Mouse (Mus musculus): ENCODE measurements around the gene Nod2.
"Not testable (repeated sequence)": the region's sequence is repeated elsewhere in the genome, so short reads cannot be mapped to it uniquely, and the experiment has no call there.

The Nod2 gene

GRCm38 (mm10) chr8:88633343-88633765 is 13.8 kb upstream of the Nod2 start:
- DNase-seq = peak; percentile 20

- DNase-seq = peak; percentile 24
Observed at GRCm38 (mm10) chr8:88635474-88636397, 11.4 kb upstream of the Nod2 start, which contains the start of gene Snx20. Gene Snx20, minus strand, starts transcription at chr8:88636128.

GRCm38 (mm10) chr8:88637092-88638000 is 9.8 kb upstream of the Nod2 start:
- DNase-seq = no peak

- DNase-seq = no peak
Observed at GRCm38 (mm10) chr8:88638908-88639307, 8.2 kb upstream of the Nod2 start.

- DNase-seq = no peak
Observed at GRCm38 (mm10) chr8:88642734-88643564, 4.2 kb upstream of the Nod2 start.

- no peak for DNase-seq
Observed at GRCm38 (mm10) chr8:88648322-88648721, 1.2 kb downstream of the Nod2 start.

- DNase-seq = no peak
Observed at GRCm38 (mm10) chr8:88650016-88650708, 3.0 kb downstream of the Nod2 start.

GRCm38 (mm10) chr8:88651122-88651521 is 4.0 kb downstream of the Nod2 start:
- not testable (repeated sequence) for DNase-seq

GRCm38 (mm10) chr8:88655334-88655733 is 8.2 kb downstream of the Nod2 start:
- no peak for DNase-seq

GRCm38 (mm10) chr8:88659873-88660272 is 12.8 kb downstream of the Nod2 start:
- no peak for DNase-seq

GRCm38 (mm10) chr8:88662401-88662821 is 15.3 kb downstream of the Nod2 start:
- peak; percentile 18 for DNase-seq

- no peak for DNase-seq
Observed at GRCm38 (mm10) chr8:88664121-88664520, 17.0 kb downstream of the Nod2 start.

- DNase-seq = peak; percentile 28
Observed at GRCm38 (mm10) chr8:88664947-88665346, 17.8 kb downstream of the Nod2 start.

- peak; percentile 20 for DNase-seq
Observed at GRCm38 (mm10) chr8:88666435-88666834, 19.3 kb downstream of the Nod2 start.

- no peak for DNase-seq
Observed at GRCm38 (mm10) chr8:88668400-88669086, 21.4 kb downstream of the Nod2 start.

- DNase-seq = no peak
Observed at GRCm38 (mm10) chr8:88670782-88671181, 23.7 kb downstream of the Nod2 start.

GRCm38 (mm10) chr8:88671575-88671974 is 24.5 kb downstream of the Nod2 start:
- DNase-seq = no peak

- DNase-seq = no peak
Observed at GRCm38 (mm10) chr8:88673859-88674258, 26.7 kb downstream of the Nod2 start.

- no peak for DNase-seq
Observed at GRCm38 (mm10) chr8:88675372-88676165, 28.5 kb downstream of the Nod2 start.

- no peak for DNase-seq
Observed at GRCm38 (mm10) chr8:88677071-88677470, 30.0 kb downstream of the Nod2 start.

Measured in lung, postnatal 14 days (tissue).